Mouse (Mus musculus): Measurements from ENCODE around the gene Ppa1.

Ppa1 gene

GRCm38 (mm10) chr10:61695703-61696559 lies 47.6 kb downstream of the Ppa1 start:
- DNase-seq (ENCODE audit: low spot score in 2 of 2): peak in 1 of 2 experiments; percentile 8

- no peak for DNase-seq (ENCODE audit: low spot score in 2 of 2)
Observed at GRCm38 (mm10) chr10:61696560-61696823, 48.1 kb downstream of the Ppa1 start.

GRCm38 (mm10) chr10:61697028-61697427 lies 48.7 kb downstream of the Ppa1 start:
- no peak for DNase-seq (ENCODE audit: low spot score in 2 of 2)

- no peak for DNase-seq (ENCODE audit: low spot score in 2 of 2)
Observed at GRCm38 (mm10) chr10:61704663-61705062, 56.3 kb downstream of the Ppa1 start.

GRCm38 (mm10) chr10:61706412-61707375 lies 58.3 kb downstream of the Ppa1 start:
- DNase-seq (ENCODE audit: low spot score in 2 of 2): no peak

GRCm38 (mm10) chr10:61713601-61714000 lies 65.2 kb downstream of the Ppa1 start:
- no peak for DNase-seq (ENCODE audit: low spot score in 2 of 2)

- peak in 1 of 2 experiments; percentile 20 for DNase-seq (ENCODE audit: low spot score in 2 of 2)
Observed at GRCm38 (mm10) chr10:61714146-61714545, 65.8 kb downstream of the Ppa1 start.

GRCm38 (mm10) chr10:61714771-61715461 lies 66.6 kb downstream of the Ppa1 start, which contains the start of gene Aifm2:
Gene Aifm2, plus strand, starts transcription at chr10:61715263.
- peak; percentile 34 to 56 for DNase-seq (ENCODE audit: low spot score in 2 of 2)

- DNase-seq (ENCODE audit: low spot score in 2 of 2): no peak
Observed at GRCm38 (mm10) chr10:61715462-61715837, 67.1 kb downstream of the Ppa1 start.

GRCm38 (mm10) chr10:61715996-61716864 lies 67.9 kb downstream of the Ppa1 start:
- DNase-seq (ENCODE audit: low spot score in 2 of 2): no peak

GRCm38 (mm10) chr10:61717406-61718296 lies 69.3 kb downstream of the Ppa1 start:
- DNase-seq (ENCODE audit: low spot score in 2 of 2): no peak

GRCm38 (mm10) chr10:61720331-61720730 lies 72.0 kb downstream of the Ppa1 start:
- no peak for DNase-seq (ENCODE audit: low spot score in 2 of 2)

- DNase-seq (ENCODE audit: low spot score in 2 of 2): no peak
Observed at GRCm38 (mm10) chr10:61722215-61722614, 73.9 kb downstream of the Ppa1 start.

- no peak for DNase-seq (ENCODE audit: low spot score in 2 of 2)
Observed at GRCm38 (mm10) chr10:61723271-61723670, 74.9 kb downstream of the Ppa1 start.
